Mouse (Mus musculus) kidney, embryonic 16.5 days (tissue): Measurements from ENCODE around the gene Rbms3. TPM values are rescaled to one million over a fixed set of nuclear protein-coding genes. Genes with fewer than 3 reads are reported as not detected.

Source experiments
- ATAC-seq: fragments of 200-750 bp; cut with Nextera tagmentation; 2 replicates; pipeline ENCODE4 v1.8.0; 2017; ENCODE audit warnings: moderate TSS enrichment; ENCODE audit not compliant: low FRiP score, low TSS enrichment
- H3K27ac ChIP-seq: fragments of 300-500 bp; sonication (generic); 2 replicates; pipeline ENCODE4 v1.5.1; 2014; ENCODE audit warnings: low read length
- H3K27me3 ChIP-seq: fragments of 300-500 bp; sonication (generic); 2 replicates; pipeline ENCODE4 v1.6.1; 2014; ENCODE audit warnings: low read length, control low read depth, mixed read lengths; ENCODE audit not compliant: insufficient read depth
- H3K36me3 ChIP-seq: fragments of 300-500 bp; sonication (generic); 2 replicates; pipeline ENCODE4 v1.6.1; 2014; ENCODE audit warnings: low read length, control low read depth, mixed read lengths; ENCODE audit not compliant: insufficient read depth
- H3K4me1 ChIP-seq: fragments of 300-500 bp; sonication (generic); 2 replicates; pipeline ENCODE4 v1.6.1; 2014; ENCODE audit warnings: low read length, control low read depth, mixed read lengths; ENCODE audit not compliant: insufficient read depth
- H3K4me2 ChIP-seq: fragments of 300-500 bp; sonication (generic); replicated peaks from 2 replicates; pipeline ENCODE4 v1.6.1; 2014; ENCODE audit warnings: low read depth, low read length
- H3K4me3 ChIP-seq: fragments of 300-500 bp; sonication (generic); 2 replicates; pipeline ENCODE4 v1.5.1; 2014; ENCODE audit warnings: mild to moderate bottlenecking, low read length
- H3K9ac ChIP-seq: fragments of 300-500 bp; sonication (generic); replicated peaks from 2 replicates; pipeline ENCODE4 v1.6.1; 2014; ENCODE audit warnings: low read length
- H3K9me3 ChIP-seq: fragments of 300-500 bp; sonication (generic); 2 replicates; pipeline ENCODE4 v1.6.1; 2016; ENCODE audit warnings: low read length, control low read depth
- WGBS: fragments of 180-500 bp; shearing (Covaris S2); extraction: QIAGEN DNeasy Blood & Tissue Kit; methylation state at CpG from one replicate; pipeline ENCODE4 v1.1.7; 2014; 5-methylcytosine and 5-hydroxymethylcytosine counted together
- polyA plus RNA-seq: library from polyadenylated mRNA; unstranded; fragments of >200 nt; fragmentation: Nextera tagmentation; extraction: Ambion mirVana; gene quantifications from 2 replicates; pipeline ENCODE4 v1.2.1, GENCODE M21; 2015

The Rbms3 gene
- polyA plus RNA-seq, 1 experiment from 2014 or later = 81.9 TPM

GRCm38 (mm10) chr9:117599341-117599740, 30.4 kb downstream of the Rbms3 start:
- no peaks in the 10 kb centered on the region for H3K27me3 ChIP-seq
- H3K9me3 ChIP-seq = no peaks in the 10 kb centered on the region
- WGBS = 88% methylated on average over 9 of the region's 9 CpGs
- no peak overlapping the region for H3K4me3 ChIP-seq
- no peak overlapping the region for H3K27ac ChIP-seq
- H3K9ac ChIP-seq = no peak overlapping the region
- no peaks in the 10 kb centered on the region for H3K4me1 ChIP-seq
- no peaks in the 10 kb centered on the region for H3K36me3 ChIP-seq
- no peak overlapping the region for H3K4me2 ChIP-seq
- no peak for ATAC-seq

- WGBS = 60% methylated on average over 5 of the region's 5 CpGs
- H3K4me2 ChIP-seq = no peak overlapping the region
- no peaks in the 10 kb centered on the region for H3K36me3 ChIP-seq
- no peak overlapping the region for H3K4me3 ChIP-seq
- no peak overlapping the region for H3K27ac ChIP-seq
- 0 out of 2 replicates have a peak, but pooled peaks cover 4% of the 10 kb centered on the region for H3K4me1 ChIP-seq
- H3K27me3 ChIP-seq = no peaks in the 10 kb centered on the region
- H3K9me3 ChIP-seq = no peaks in the 10 kb centered on the region
- ATAC-seq = no peak
- no peak overlapping the region for H3K9ac ChIP-seq
These were observed 33.6 kb downstream of the Rbms3 start for GRCm38 (mm10) chr9:117596162-117596561.

DNA sequence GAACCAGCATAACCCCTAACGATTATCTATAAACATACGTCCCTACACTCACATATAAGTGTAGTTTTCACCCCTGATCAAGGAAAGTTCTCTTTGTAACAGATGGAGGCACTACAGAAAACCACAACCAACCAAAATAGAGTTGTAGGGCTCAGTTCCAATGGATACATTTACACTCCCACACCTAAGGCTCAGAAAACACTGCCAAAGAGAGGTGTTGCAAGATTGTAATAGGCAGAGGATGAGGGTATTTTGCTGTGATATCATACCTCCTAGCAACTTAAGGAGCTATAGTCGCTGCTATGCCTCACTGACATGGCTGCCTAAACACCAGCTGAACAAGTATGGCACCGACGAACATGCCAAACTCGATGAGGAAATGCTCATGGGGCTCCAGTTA, 44.4 kb downstream of the Rbms3 start:
- 89% methylated on average over 6 of the region's 6 CpGs for WGBS
- Histone ChIP-seq H3K4me1 (no peaks in the 10 kb centered on the region), H3K4me2 (no peak overlapping the region), H3K36me3 (no peaks in the 10 kb centered on the region), H3K27me3 (no peaks in the 10 kb centered on the region), H3K9me3 (peaks cover 7% of the 10 kb centered on the region; the same call in 1 of the 2 replicates), H3K4me3 (no peak overlapping the region), H3K9ac (no peak overlapping the region), H3K27ac (no peak overlapping the region)
- ATAC-seq = no peak

DNA sequence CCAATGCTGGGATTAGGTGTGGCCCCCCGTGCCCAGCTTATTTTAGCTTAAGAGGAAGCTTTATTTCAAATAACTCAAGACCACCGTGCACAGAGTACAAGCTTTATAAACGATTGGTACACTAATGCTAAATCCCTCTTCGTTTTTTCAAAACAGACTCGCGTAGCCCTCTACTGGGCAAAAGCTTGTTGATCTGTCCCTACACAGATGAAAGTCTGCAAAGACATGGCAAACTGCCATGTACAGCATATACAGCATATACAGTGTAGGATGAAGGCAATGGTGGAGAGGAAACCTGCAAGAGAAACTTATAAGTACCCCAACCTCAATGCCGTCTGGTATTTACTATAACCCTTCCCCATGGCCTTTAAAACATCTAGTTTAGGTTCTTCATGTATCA, 46.1 kb downstream of the Rbms3 start:
- Histone ChIP-seq H3K9me3 (peaks cover 7% of the 10 kb centered on the region; the same call in 1 of the 2 replicates), H3K4me3 (no peak overlapping the region), H3K4me2 (no peak overlapping the region), H3K27me3 (no peaks in the 10 kb centered on the region), H3K9ac (no peak overlapping the region), H3K36me3 (no peaks in the 10 kb centered on the region), H3K4me1 (no peaks in the 10 kb centered on the region), H3K27ac (no peak overlapping the region)
- ATAC-seq = peak; percentile 70
- 53% methylated on average over 7 of the region's 7 CpGs for WGBS

GRCm38 (mm10) chr9:117582591-117582990, 47.1 kb downstream of the Rbms3 start:
- Histone ChIP-seq H3K27me3 (no peaks in the 10 kb centered on the region), H3K36me3 (no peaks in the 10 kb centered on the region), H3K27ac (no peak overlapping the region), H3K4me1 (no peaks in the 10 kb centered on the region), H3K4me2 (no peak overlapping the region), H3K4me3 (no peak overlapping the region), H3K9me3 (no peaks in the 10 kb centered on the region), H3K9ac (no peak overlapping the region)
- ATAC-seq = no peak
- 58% methylated on average over 6 of the region's 6 CpGs for WGBS

GRCm38 (mm10) chr9:117571186-117571855, 58.4 kb downstream of the Rbms3 start:
- Histone ChIP-seq H3K9ac (no peak overlapping the region), H3K9me3 (no peaks in the 10 kb centered on the region), H3K27me3 (no peaks in the 10 kb centered on the region), H3K4me1 (peaks cover 3% of the 10 kb centered on the region; the same call in 1 of the 2 replicates), H3K27ac (no peak overlapping the region), H3K36me3 (no peaks in the 10 kb centered on the region), H3K4me3 (no peak overlapping the region), H3K4me2 (no peak overlapping the region)
- 64% methylated on average over 5 of the region's 5 CpGs for WGBS
- ATAC-seq = peak; percentile 67

DNA sequence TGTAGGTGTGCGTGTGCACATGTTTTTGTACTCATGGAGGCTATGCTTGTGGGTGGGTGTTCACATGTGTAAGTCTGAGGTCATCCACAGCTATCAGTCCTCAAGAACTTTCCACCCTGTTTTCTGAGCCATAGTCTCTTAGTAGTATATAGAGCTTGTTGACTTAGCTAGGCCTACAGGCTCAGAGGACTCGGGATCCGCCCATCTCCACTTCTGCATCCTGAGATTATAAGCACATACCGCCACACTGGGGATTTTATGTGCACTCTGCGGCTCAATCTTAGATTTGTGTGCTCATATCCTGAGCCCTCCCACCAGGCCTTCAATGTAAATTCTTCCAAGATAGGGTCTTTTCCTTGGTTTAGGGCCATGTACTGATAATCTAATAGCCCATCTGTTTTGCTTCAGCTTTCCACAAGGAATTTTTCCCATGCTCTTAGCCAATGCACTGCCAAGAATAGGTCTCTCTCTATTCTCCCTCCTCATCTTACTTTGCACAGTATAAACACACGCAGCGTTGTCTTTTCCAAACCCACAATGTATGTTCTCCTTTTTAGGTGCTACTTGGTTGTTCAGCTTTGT, 59.4 kb downstream of the Rbms3 start:
- H3K36me3 ChIP-seq = no peaks in the 10 kb centered on the region
- peaks cover 6% of the 10 kb centered on the region for H3K4me1 ChIP-seq
- H3K9ac ChIP-seq = no peak overlapping the region
- no peaks in the 10 kb centered on the region for H3K27me3 ChIP-seq
- H3K4me3 ChIP-seq = no peak overlapping the region
- WGBS = 79% methylated on average over 7 of the region's 7 CpGs
- no peak overlapping the region for H3K4me2 ChIP-seq
- H3K9me3 ChIP-seq = no peaks in the 10 kb centered on the region
- H3K27ac ChIP-seq = no peak overlapping the region
- ATAC-seq = no peak

DNA sequence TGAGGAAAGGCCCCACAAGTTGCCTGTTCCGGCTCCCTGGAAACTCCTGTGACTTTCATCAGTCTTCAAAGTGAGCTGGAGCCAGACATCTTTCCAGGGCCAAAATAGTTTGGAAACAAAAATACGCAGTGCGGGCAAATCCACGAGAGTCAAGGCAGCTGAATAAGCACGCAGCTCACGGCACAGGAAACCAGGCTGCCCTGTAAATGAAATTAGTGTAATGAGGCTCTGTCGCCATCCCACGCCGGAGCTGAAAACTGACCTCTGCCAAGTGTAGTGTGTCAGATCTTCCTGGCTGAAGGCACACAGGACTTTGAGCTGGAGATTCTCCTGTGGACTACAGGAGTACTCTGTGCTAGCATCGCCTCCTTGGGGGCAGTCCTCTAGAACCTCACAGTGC, 63.4 kb downstream of the Rbms3 start:
- Histone ChIP-seq H3K4me2 (no peak overlapping the region), H3K4me1 (peaks cover 6% of the 10 kb centered on the region), H3K36me3 (no peaks in the 10 kb centered on the region), H3K27me3 (no peaks in the 10 kb centered on the region), H3K9me3 (no peaks in the 10 kb centered on the region), H3K4me3 (no peak overlapping the region), H3K27ac (no peak overlapping the region), H3K9ac (no peak overlapping the region)
- 0 out of 2 replicates have a peak, but pooled peaks have one; percentile 31 for ATAC-seq
- 25% methylated on average over 10 of the region's 10 CpGs for WGBS

DNA sequence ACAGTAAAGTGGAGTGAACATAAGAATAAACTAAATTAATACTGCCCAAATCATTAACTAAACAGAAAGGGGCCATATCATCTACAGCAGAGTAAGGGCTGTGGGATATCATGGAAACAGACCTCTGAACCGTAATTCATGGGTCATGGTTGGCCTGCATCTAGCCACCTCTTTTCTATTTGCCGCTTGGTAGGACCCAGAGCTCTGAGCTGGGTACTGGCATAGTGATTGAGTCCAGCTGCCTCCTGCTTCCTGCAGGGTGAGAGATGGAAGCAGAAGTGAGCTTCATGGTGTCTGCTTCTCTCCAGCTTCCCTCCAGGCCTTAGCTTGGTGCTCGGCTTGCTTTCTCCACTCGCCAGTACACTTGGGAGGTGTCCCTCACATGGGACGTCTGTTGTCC, 71.2 kb downstream of the Rbms3 start:
- Histone ChIP-seq H3K27me3 (no peaks in the 10 kb centered on the region), H3K4me1 (0 out of 2 replicates have a peak, but pooled peaks cover 4% of the 10 kb centered on the region), H3K9ac (no peak overlapping the region), H3K4me2 (no peak overlapping the region), H3K27ac (no peak overlapping the region), H3K9me3 (no peaks in the 10 kb centered on the region), H3K36me3 (no peaks in the 10 kb centered on the region), H3K4me3 (no peak overlapping the region)
- ATAC-seq = peak; percentile 76; the same call in 1 of the 2 replicates
- WGBS = 52% methylated on average over 5 of the region's 5 CpGs

DNA sequence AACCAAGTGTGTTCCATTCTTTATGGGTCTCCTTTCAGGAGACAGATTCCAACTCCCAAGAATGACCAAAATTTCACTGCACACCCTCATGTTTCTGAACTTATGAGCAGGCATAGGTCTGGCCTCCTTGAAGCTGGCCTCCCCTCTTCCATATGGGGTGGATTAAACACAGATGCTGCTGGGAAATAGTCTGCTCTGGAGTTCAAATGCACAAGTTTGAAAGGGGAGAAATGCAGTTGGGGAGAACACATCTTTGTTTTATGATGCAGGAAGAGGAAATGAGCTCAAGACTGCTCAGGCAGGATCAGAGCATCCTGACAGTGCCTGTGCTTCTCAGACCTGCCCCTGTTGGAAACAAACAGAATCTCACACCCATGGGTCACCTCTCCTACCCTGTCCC, 75.4 kb downstream of the Rbms3 start:
- Histone ChIP-seq H3K27ac (no peak overlapping the region), H3K4me3 (no peak overlapping the region), H3K9ac (no peak overlapping the region), H3K9me3 (no peaks in the 10 kb centered on the region), H3K27me3 (no peaks in the 10 kb centered on the region), H3K36me3 (no peaks in the 10 kb centered on the region), H3K4me1 (0 out of 2 replicates have a peak, but pooled peaks cover 4% of the 10 kb centered on the region), H3K4me2 (no peak overlapping the region)
- no peak for ATAC-seq
